Mouse (Mus musculus) megakaryocyte, embryonic 14.5 days (primary cell): ENCODE measurements around the gene Tmem104. TPM values are rescaled to one million over a fixed set of nuclear protein-coding genes. Genes with fewer than 3 reads are reported as not detected.

ENCODE experiments used
- H3K27me3 ChIP-seq: replicated peaks from 2 replicates; pipeline ENCODE3; 2012; ENCODE audit warnings: inconsistent platforms
- H3K36me3 ChIP-seq: replicated peaks from 2 replicates; pipeline ENCODE3; 2012; ENCODE audit warnings: low read length, inconsistent platforms, mixed read lengths
- H3K4me1 ChIP-seq: 2 replicates; pipeline ENCODE4 v1.6.1; 2012; ENCODE audit warnings: inconsistent platforms
- H3K4me3 ChIP-seq: replicated peaks from 2 replicates; pipeline ENCODE3; 2012; ENCODE audit warnings: moderate library complexity, mild to moderate bottlenecking, inconsistent platforms
- H3K9me3 ChIP-seq: 2 replicates; pipeline ENCODE4 v1.6.1; 2012; ENCODE audit warnings: inconsistent platforms
- FLI1 ChIP-seq: IDR thresholded peaks from 2 replicates; pipeline ENCODE4 v1.6.1; 2012; ENCODE audit warnings: low read length, inconsistent platforms, mixed read lengths
- GATA1 ChIP-seq: IDR thresholded peaks from 3 replicates; pipeline ENCODE4 v1.6.1; 2012; ENCODE audit warnings: mixed read lengths, low read length, inconsistent platforms, borderline replicate concordance
- polyA plus RNA-seq: library from polyadenylated mRNA; stranded (reverse); fragments of >175 nt; gene quantifications from 2 replicates; pipeline ENCODE4 v1.2.3, GENCODE M21; 2012; ENCODE audit warnings: low replicate concordance; ENCODE audit not compliant: insufficient read depth

The Tmem104 gene
- polyA plus RNA-seq, 1 experiment: 14.1 TPM

- peaks cover 60% of the 10 kb centered on the region for H3K36me3 ChIP-seq
- no peaks in the 10 kb centered on the region for H3K9me3 ChIP-seq
- TF ChIP-seq FLI1 (no peak), GATA1 (no peak)
- peaks cover 72% of the 10 kb centered on the region for H3K4me1 ChIP-seq
- H3K27me3 ChIP-seq: no peaks in the 10 kb centered on the region
- peak overlapping the region; percentile 99 for H3K4me3 ChIP-seq
These were observed 22.3 kb upstream of the Tmem104 start for GRCm38 (mm10) chr11:115164976-115165374.

GRCm38 (mm10) chr11:115166776-115167175 lies 20.5 kb upstream of the Tmem104 start:
- H3K9me3 ChIP-seq: no peaks in the 10 kb centered on the region
- H3K27me3 ChIP-seq: no peaks in the 10 kb centered on the region
- peaks cover 66% of the 10 kb centered on the region for H3K4me1 ChIP-seq
- peaks cover 62% of the 10 kb centered on the region for H3K36me3 ChIP-seq
- H3K4me3 ChIP-seq: no peak overlapping the region
- no peak for TF ChIP-seq FLI1
- no peak for TF ChIP-seq GATA1

GRCm38 (mm10) chr11:115167631-115168249 lies 19.5 kb upstream of the Tmem104 start:
- H3K4me3 ChIP-seq: no peak overlapping the region
- H3K27me3 ChIP-seq: no peaks in the 10 kb centered on the region
- peaks cover 66% of the 10 kb centered on the region for H3K4me1 ChIP-seq
- TF ChIP-seq GATA1 (no peak), FLI1 (no peak)
- peaks cover 69% of the 10 kb centered on the region for H3K36me3 ChIP-seq
- no peaks in the 10 kb centered on the region for H3K9me3 ChIP-seq

- Histone ChIP-seq H3K9me3 (no peaks in the 10 kb centered on the region), H3K27me3 (no peaks in the 10 kb centered on the region), H3K4me3 (no peak overlapping the region), H3K4me1 (peaks cover 81% of the 10 kb centered on the region), H3K36me3 (peaks cover 73% of the 10 kb centered on the region)
- TF ChIP-seq FLI1 (no peak), GATA1 (no peak)
These were observed 17.9 kb upstream of the Tmem104 start for GRCm38 (mm10) chr11:115169430-115169829.

GRCm38 (mm10) chr11:115171125-115171524 lies 16.2 kb upstream of the Tmem104 start:
- peaks cover 81% of the 10 kb centered on the region for H3K4me1 ChIP-seq

GRCm38 (mm10) chr11:115172825-115173287 lies 14.4 kb upstream of the Tmem104 start:
- peak overlapping the region; percentile 86 for H3K4me3 ChIP-seq

More at GRCm38 (mm10) chr11:115171125-115171524, 16.2 kb upstream of the Tmem104 start:
- Histone ChIP-seq H3K36me3 (peaks cover 80% of the 10 kb centered on the region), H3K27me3 (no peaks in the 10 kb centered on the region), H3K9me3 (no peaks in the 10 kb centered on the region), H3K4me3 (no peak overlapping the region)
- TF ChIP-seq FLI1 (no peak), GATA1 (no peak)

GRCm38 (mm10) chr11:115173549-115174339 lies 13.5 kb upstream of the Tmem104 start:
- peaks cover 80% of the 10 kb centered on the region for H3K36me3 ChIP-seq
- H3K4me3 ChIP-seq: peak overlapping the region; percentile 86
- TF ChIP-seq FLI1 (0 out of 2 replicates have a peak, but pooled peaks have one; percentile 11), GATA1 (no peak)
- no peaks in the 10 kb centered on the region for H3K9me3 ChIP-seq
- H3K4me1 ChIP-seq: peaks cover 65% of the 10 kb centered on the region
- no peaks in the 10 kb centered on the region for H3K27me3 ChIP-seq

More at GRCm38 (mm10) chr11:115172825-115173287, 14.4 kb upstream of the Tmem104 start:
- Histone ChIP-seq H3K27me3 (no peaks in the 10 kb centered on the region), H3K9me3 (no peaks in the 10 kb centered on the region), H3K36me3 (peaks cover 80% of the 10 kb centered on the region), H3K4me1 (peaks cover 73% of the 10 kb centered on the region)
- no peak for TF ChIP-seq FLI1
- no peak for TF ChIP-seq GATA1

GRCm38 (mm10) chr11:115176399-115177190 lies 10.7 kb upstream of the Tmem104 start:
- H3K36me3 ChIP-seq: peaks cover 82% of the 10 kb centered on the region
- H3K27me3 ChIP-seq: no peaks in the 10 kb centered on the region
- TF ChIP-seq GATA1 (no peak), FLI1 (no peak)
- peaks cover 57% of the 10 kb centered on the region for H3K4me1 ChIP-seq
- no peaks in the 10 kb centered on the region for H3K9me3 ChIP-seq
- H3K4me3 ChIP-seq: no peak overlapping the region

GRCm38 (mm10) chr11:115177559-115178195 lies 9.6 kb upstream of the Tmem104 start:
- Histone ChIP-seq H3K4me1 (peaks cover 57% of the 10 kb centered on the region), H3K36me3 (peaks cover 83% of the 10 kb centered on the region), H3K4me3 (no peak overlapping the region), H3K27me3 (no peaks in the 10 kb centered on the region), H3K9me3 (no peaks in the 10 kb centered on the region)
- no peak for TF ChIP-seq FLI1
- TF ChIP-seq GATA1: no peak
